Mouse (Mus musculus): ENCODE measurements around the gene Itgbl1.

Itgbl1 gene

DNA sequence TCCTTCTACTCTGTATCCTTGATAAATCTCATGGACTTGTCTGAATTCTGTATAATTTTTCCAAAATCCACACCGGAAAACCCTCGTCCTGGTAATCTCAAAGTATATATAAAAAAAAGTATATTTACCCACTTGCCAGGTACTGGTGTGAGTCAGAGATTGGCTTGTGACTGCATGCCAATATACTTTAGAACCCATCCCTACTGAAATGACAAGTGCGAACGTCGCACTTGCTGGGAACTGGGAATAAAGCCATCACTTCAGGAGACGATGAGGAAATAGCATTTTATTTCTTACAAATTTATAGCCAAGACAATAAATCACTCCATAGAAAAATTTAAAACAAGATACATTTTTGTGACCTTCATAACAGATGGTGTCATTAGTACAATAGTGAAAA lies 308.2 kb downstream of the Itgbl1 start:
- DNase-seq (ENCODE audit: low spot score), result no peak

DNA sequence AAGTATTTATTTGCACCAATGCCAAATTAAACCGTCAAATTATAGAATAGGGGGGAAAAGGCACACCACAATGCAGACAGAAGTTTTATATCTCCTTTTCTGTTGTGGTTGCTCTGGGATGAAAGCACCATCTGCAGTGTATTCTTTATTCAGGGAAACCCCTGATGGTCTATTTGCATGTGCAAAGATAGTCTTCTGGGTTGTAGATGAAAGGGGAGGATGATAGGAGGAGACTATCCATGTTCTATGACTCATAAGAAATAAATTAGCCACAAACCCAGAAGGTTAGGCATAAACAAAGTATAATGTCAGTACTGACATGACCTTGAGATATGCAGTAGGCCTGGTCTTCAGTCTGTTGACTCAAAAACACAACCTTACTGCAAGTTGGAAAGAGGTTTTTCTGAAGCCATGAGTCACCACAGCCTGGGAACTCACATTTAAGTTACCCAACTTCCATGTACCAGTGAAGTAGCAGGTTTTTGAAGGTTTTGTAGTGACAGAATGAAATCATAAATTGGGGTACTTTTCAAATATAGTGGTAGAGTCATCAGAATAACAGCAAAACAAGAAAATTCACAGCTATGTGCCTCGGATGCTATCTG lies 330.9 kb downstream of the Itgbl1 start:
- no peak for DNase-seq (ENCODE audit: low spot score)
